9 mouse cellular contexts compared by ENCODE assay signal in the genomic region with DNA sequence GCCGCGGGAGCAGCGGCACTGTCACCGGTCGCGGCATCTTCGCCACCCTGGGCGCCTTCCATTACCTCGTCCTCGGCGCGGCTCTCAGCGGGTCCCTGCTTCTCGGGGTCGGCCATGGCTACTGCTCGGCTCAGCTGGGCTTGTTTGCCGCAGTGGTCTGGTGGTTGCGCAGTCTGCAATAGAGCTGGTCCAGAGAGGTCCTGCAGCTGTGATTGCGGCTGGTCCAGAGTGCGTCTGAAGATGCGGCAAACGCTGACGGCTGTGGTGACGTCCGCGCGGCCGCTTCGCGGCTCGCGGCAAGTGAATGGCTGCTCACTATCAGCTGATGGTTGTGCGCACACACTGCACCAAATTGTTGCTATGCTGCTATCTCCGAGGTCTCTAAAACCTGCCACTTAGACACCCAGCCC. TPM values are rescaled to one million over a fixed set of nuclear protein-coding genes. Genes with fewer than 3 reads are reported as not detected.
DNase-seq lines count a peak whose midpoint lies in the region; ATAC-seq and TF ChIP-seq lines count a peak whose summit lies in the region.
"Had no signal": no experiment of that assay in that cellular context is flagged by ENCODE, and none has a peak within 500 bp of the region (broad histone marks: within the 10 kb centered on the region; RNA-seq: fewer than 3 reads in every experiment).

A gene (minus strand): TSS at position 225 of the 410 bp plus-strand sequence.

- H3K4me1 ChIP-seq in embryonic facial prominence, embryonic 12.5 days = no peaks in the 10 kb centered on the region
- peaks cover 6% of the 10 kb centered on the region; the same call in 1 of the 2 replicates for H3K4me1 ChIP-seq in hindbrain, embryonic 10.5 days (replicated peaks)
- H3K4me1 ChIP-seq in megakaryocyte, embryonic 14.5 days = peaks cover 6% of the 10 kb centered on the region; the same call in 1 of the 2 replicates
- peaks cover 2% of the 10 kb centered on the region; the same call in 1 of the 2 replicates for H3K4me1 ChIP-seq in small intestine, adult 2 months (ENCODE audit: control insufficient read depth, insufficient read depth, insufficient read length, low read length)

- no peak for TF ChIP-seq CTCF in small intestine, adult 2 months (IDR thresholded peaks at IDR 0.05; ENCODE audit: extremely low read depth, insufficient read length, insufficient replicate concordance, low read depth, low read length)

- no peak within 1 kb of the TSS for H3K27ac ChIP-seq in embryonic facial prominence, embryonic 12.5 days
- H3K27ac ChIP-seq in hindbrain, embryonic 10.5 days = peak within 1 kb of the TSS; percentile 17; the same call in 1 of the 2 replicates
- no peak within 1 kb of the TSS for H3K27ac ChIP-seq in small intestine, adult 2 months (ENCODE audit: insufficient read depth, low read depth, low read length)

- peaks cover 5% of the 10 kb centered on the region; the same call in 1 of the 2 replicates for H3K27me3 ChIP-seq in embryonic facial prominence, embryonic 12.5 days
- no peaks in the 10 kb centered on the region for H3K27me3 ChIP-seq in hindbrain, embryonic 10.5 days (ENCODE audit: insufficient read depth, poor library complexity, severe bottlenecking)
- peaks cover 8% of the 10 kb centered on the region for H3K27me3 ChIP-seq in megakaryocyte, embryonic 14.5 days (replicated peaks)
- H3K27me3 ChIP-seq in small intestine, adult 2 months (ENCODE audit: control insufficient read depth, insufficient read depth, low read length) = no peaks in the 10 kb centered on the region; the same call in 1 of the 2 replicates
- H3K27me3 ChIP-seq: Patski had no signal

- no peaks in the 10 kb centered on the region for H3K36me3 ChIP-seq in embryonic facial prominence, embryonic 12.5 days
- H3K36me3 ChIP-seq in hindbrain, embryonic 10.5 days = peaks cover 14% of the 10 kb centered on the region; the same call in 1 of the 2 replicates
- H3K36me3 ChIP-seq in megakaryocyte, embryonic 14.5 days (replicated peaks; ENCODE audit: low read length) = peaks cover 6% of the 10 kb centered on the region
- peaks cover 3% of the 10 kb centered on the region; the same call in 1 of the 2 replicates for H3K36me3 ChIP-seq in small intestine, adult 2 months (ENCODE audit: control insufficient read depth, insufficient read depth, low read length)

- peak within 1 kb of the TSS; percentile 45 for H3K4me3 ChIP-seq in embryonic facial prominence, embryonic 12.5 days
- peak within 1 kb of the TSS; percentile 51 for H3K4me3 ChIP-seq in hindbrain, embryonic 10.5 days
- H3K4me3 ChIP-seq in megakaryocyte, embryonic 14.5 days (replicated peaks) = peak within 1 kb of the TSS; percentile 77
- peak within 1 kb of the TSS; percentile 64 for H3K4me3 ChIP-seq in small intestine, adult 2 months (ENCODE audit: low read depth, low read length)

- 55% methylated on average over 34 of the region's 34 CpGs for WGBS in embryonic facial prominence, embryonic 12.5 days
- 52% methylated on average over 34 of the region's 34 CpGs for WGBS in hindbrain, embryonic 10.5 days
- WGBS in small intestine, adult 2 months = 69% methylated on average over 34 of the region's 34 CpGs

- H3K4me2 ChIP-seq in embryonic facial prominence, embryonic 12.5 days (replicated peaks) = peak within 1 kb of the TSS; percentile 69

- ATAC-seq in embryonic facial prominence, embryonic 12.5 days (ENCODE audit: insufficient number of reproducible peaks, insufficient read depth, low FRiP score, low TSS enrichment) = peak; percentile 81; the same call in 1 of the 2 replicates
- ATAC-seq: Patski had no signal

- peak; percentile 4 for DNase-seq in urinary bladder, postnatal 25 days (ENCODE audit: low spot score)
- no peak for DNase-seq in urinary bladder, postnatal 36 days (ENCODE audit: low spot score in 2 of 2)
- DNase-seq in hindbrain, embryonic 10.5 days (ENCODE audit: low spot score) = peak; percentile 49
- peak; percentile 65 for DNase-seq in left cerebral cortex, adult 11 months (ENCODE audit: low spot score)
- no peak for DNase-seq in urinary bladder, postnatal 10 days (ENCODE audit: low spot score)

- TF ChIP-seq POLR2A in small intestine, adult 2 months (IDR thresholded peaks at IDR 0.05; ENCODE audit: low read depth, low read length) = no peak

- H3K9me3 ChIP-seq in embryonic facial prominence, embryonic 12.5 days = peaks cover 17% of the 10 kb centered on the region
- H3K9me3 ChIP-seq in hindbrain, embryonic 10.5 days = peaks cover 16% of the 10 kb centered on the region
- H3K9me3 ChIP-seq in megakaryocyte, embryonic 14.5 days = peaks cover 13% of the 10 kb centered on the region

- peak within 1 kb of the TSS; percentile 39 for H3K9ac ChIP-seq in embryonic facial prominence, embryonic 12.5 days

RNA-seq across cellular contexts. Expression of the gene that starts here (rescaled TPM):
- 4.7 and 5.9 TPM in 2 replicates for polyA plus RNA-seq in embryonic facial prominence, embryonic 12.5 days (2016; fragmentation: Nextera tagmentation; extraction: Ambion mirVana)
- polyA plus RNA-seq in hindbrain, embryonic 10.5 days (2016; fragmentation: Nextera tagmentation; extraction: Ambion mirVana) = 7.5 and 20.1 TPM in 2 replicates
- not detected in 2 replicates for polyA plus RNA-seq in megakaryocyte, embryonic 14.5 days (2012; ENCODE audit: insufficient read depth, low replicate concordance)
- polyA plus RNA-seq in small intestine, adult 2 months (2012; rRNA removed) = 1.0 and 2.0 TPM in 2 replicates
- polyA plus RNA-seq: Patski had no signal

Comparison
In these comparisons a context has a peak if more than half of its experiments do, and no peak if none do; other contexts are left out.
1. DNase-seq: peak in urinary bladder, postnatal 25 days (single experiment), hindbrain, embryonic 10.5 days (single experiment) and left cerebral cortex, adult 11 months (single experiment); none in urinary bladder, postnatal 36 days (0 of 2) and urinary bladder, postnatal 10 days (single experiment).
2. Peak in every context shown above with its lines, with median percentiles within 50 percentile points of each other: H3K4me3 ChIP-seq.